Mouse (Mus musculus) MEL (cell line): ENCODE measurements around the gene Adamts4. TPM values are rescaled to one million over a fixed set of nuclear protein-coding genes. Genes with fewer than 3 reads are reported as not detected.

Source experiments
- DNase-seq: peaks from one replicate; pipeline ENCODE4 v3.0.0; 2011; ENCODE audit warnings: low read depth, low spot score
- H3K27ac ChIP-seq: 2 replicates; pipeline ENCODE4 v1.5.1; 2012; ENCODE audit warnings: low read depth, mild to moderate bottlenecking, control low read depth, low read length, moderate library complexity; ENCODE audit not compliant: control insufficient read depth
- H3K27me3 ChIP-seq, 2 experiments: fragments of 150-350 bp in 1 of 2; sonication (generic) in 1 of 2; 2 replicates each; pipeline ENCODE4 v1.6.1; 2012; ENCODE audit warnings: low read length in 2 of 2, mild to moderate bottlenecking in 2 of 2, improper control_type of control experiment in 1 of 2, moderate library complexity in 1 of 2; ENCODE audit not compliant: insufficient read depth in 2 of 2, control insufficient read depth in 1 of 2
- H3K36me3 ChIP-seq, 2 experiments: 2 replicates each; pipeline ENCODE4 v1.6.1; 2012 to 2014; ENCODE audit warnings: low read length in 2 of 2, improper control_type of control experiment in 1 of 2, inconsistent platforms in 1 of 2, mild to moderate bottlenecking in 1 of 2; ENCODE audit not compliant: insufficient read depth in 2 of 2, control insufficient read depth in 1 of 2
- H3K4me1 ChIP-seq, 2 experiments: fragments of 150-350 bp in 1 of 2; sonication (generic) in 1 of 2; 2 replicates each; pipeline ENCODE4 v1.6.1; 2012; ENCODE audit warnings: low read length in 2 of 2, improper control_type of control experiment in 1 of 2, mild to moderate bottlenecking in 1 of 2; ENCODE audit not compliant: insufficient read depth in 2 of 2, control insufficient read depth in 1 of 2
- H3K4me3 ChIP-seq, 2 experiments: fragments of 150-350 bp in 1 of 2; sonication (generic) in 1 of 2; 2 replicates each; pipeline ENCODE4 v1.5.1; 2012; ENCODE audit warnings: low read depth in 2 of 2, low read length in 2 of 2, mild to moderate bottlenecking in 2 of 2, moderate library complexity in 2 of 2, control low read depth in 1 of 2, improper control_type of control experiment in 1 of 2; ENCODE audit not compliant: control insufficient read depth in 1 of 2, insufficient read depth in 1 of 2
- H3K79me2 ChIP-seq: 2 replicates; pipeline ENCODE4 v1.6.1; 2012; ENCODE audit warnings: mild to moderate bottlenecking, low read length, moderate library complexity; ENCODE audit not compliant: control insufficient read depth, poor library complexity, insufficient read depth
- H3K9ac ChIP-seq: 2 replicates; pipeline ENCODE4 v1.6.1; 2012; ENCODE audit warnings: low read depth, mild to moderate bottlenecking, control low read depth, low read length, moderate library complexity; ENCODE audit not compliant: control insufficient read depth, poor library complexity, severe bottlenecking
- H3K9me3 ChIP-seq: fragments of 150-350 bp; sonication (generic); replicated peaks from 2 replicates; pipeline ENCODE4 v1.6.1; 2012; ENCODE audit warnings: mild to moderate bottlenecking, low read length, improper control_type of control experiment, moderate library complexity; ENCODE audit not compliant: insufficient read depth
- BHLHE40 ChIP-seq: IDR thresholded peaks from 2 replicates; pipeline ENCODE4 v1.6.1; 2012; ENCODE audit warnings: low read depth, mild to moderate bottlenecking, inconsistent platforms, low read length, improper control_type of control experiment, borderline replicate concordance
- CHD2 ChIP-seq: IDR thresholded peaks from 2 replicates; pipeline ENCODE4 v1.6.1; 2011; ENCODE audit warnings: low read length, improper control_type of control experiment
- EP300 ChIP-seq, 2 experiments: IDR thresholded peaks; 2 replicates each; pipeline ENCODE4 v1.6.1; 2011; ENCODE audit warnings: improper control_type of control experiment in 2 of 2, low read length in 2 of 2, low read depth in 1 of 2, mild to moderate bottlenecking in 1 of 2
- KAT2A ChIP-seq: conservative IDR thresholded peaks from 2 replicates; pipeline ENCODE4 v1.6.1; 2012; ENCODE audit warnings: low read depth, low read length, improper control_type of control experiment, inconsistent platforms
- MAZ ChIP-seq: IDR thresholded peaks from 2 replicates; pipeline ENCODE4 v1.6.1; 2012; ENCODE audit warnings: low read depth, mild to moderate bottlenecking, inconsistent platforms, low read length, improper control_type of control experiment
- MXI1 ChIP-seq: IDR thresholded peaks from 2 replicates; pipeline ENCODE4 v1.6.1; 2011; ENCODE audit warnings: mild to moderate bottlenecking, low read depth, low read length, improper control_type of control experiment
- MYB ChIP-seq: IDR thresholded peaks from 2 replicates; pipeline ENCODE4 v1.6.1; 2011; ENCODE audit warnings: mild to moderate bottlenecking, low read depth, low read length, improper control_type of control experiment
- NRF1 ChIP-seq: IDR thresholded peaks from 2 replicates; pipeline ENCODE4 v1.6.1; 2014; ENCODE audit warnings: low read depth, mild to moderate bottlenecking, inconsistent platforms, low read length, improper control_type of control experiment, moderate library complexity; ENCODE audit not compliant: poor library complexity, insufficient read depth, severe bottlenecking
- POLR2A ChIP-seq, 2 experiments: IDR thresholded peaks; 2 replicates each; pipeline ENCODE4 v1.6.1; 2011 to 2012; ENCODE audit warnings: low read length in 2 of 2, mild to moderate bottlenecking in 2 of 2, control low read depth in 1 of 2, improper control_type of control experiment in 1 of 2, low read depth in 1 of 2, moderate library complexity in 1 of 2; ENCODE audit not compliant: control insufficient read depth in 1 of 2, insufficient read depth in 1 of 2, poor library complexity in 1 of 2
- POLR2AphosphoS2 ChIP-seq: IDR thresholded peaks from 2 replicates; pipeline ENCODE4 v1.6.1; 2011; ENCODE audit warnings: low read length, improper control_type of control experiment
- RCOR1 ChIP-seq: IDR thresholded peaks from 2 replicates; pipeline ENCODE4 v1.6.1; 2012; ENCODE audit warnings: low read depth, mild to moderate bottlenecking, inconsistent platforms, low read length, improper control_type of control experiment
- TCF12 ChIP-seq: IDR thresholded peaks from 2 replicates; pipeline ENCODE4 v1.6.1; 2014; ENCODE audit warnings: low read depth, mild to moderate bottlenecking, inconsistent platforms, low read length, improper control_type of control experiment, moderate library complexity
- USF1 ChIP-seq: IDR thresholded peaks from 2 replicates; pipeline ENCODE4 v1.6.1; 2014; ENCODE audit warnings: low read depth, mild to moderate bottlenecking, inconsistent platforms, low read length, improper control_type of control experiment, moderate library complexity
- USF2 ChIP-seq, 2 experiments: IDR thresholded peaks; 2 replicates each; pipeline ENCODE4 v1.6.1; 2011 to 2012; ENCODE audit warnings: improper control_type of control experiment in 2 of 2, low read length in 2 of 2, borderline replicate concordance in 1 of 2, inconsistent platforms in 1 of 2, low read depth in 1 of 2, mild to moderate bottlenecking in 1 of 2; ENCODE audit not compliant: insufficient read depth in 1 of 2
- ZC3H11A ChIP-seq: IDR thresholded peaks from 2 replicates; pipeline ENCODE4 v1.6.1; 2012; ENCODE audit warnings: low read depth, mild to moderate bottlenecking, inconsistent platforms, low read length, improper control_type of control experiment
- ZMIZ1 ChIP-seq: IDR thresholded peaks from 2 replicates; pipeline ENCODE4 v1.6.1; 2012; ENCODE audit warnings: low read depth, mild to moderate bottlenecking, inconsistent platforms, low read length, improper control_type of control experiment, moderate library complexity
- ZNF384 ChIP-seq: IDR thresholded peaks from 2 replicates; pipeline ENCODE4 v1.6.1; 2012; ENCODE audit warnings: low read depth, mild to moderate bottlenecking, inconsistent platforms, low read length, improper control_type of control experiment
- polyA plus RNA-seq, 2 experiments: library from polyadenylated mRNA; stranded (reverse) in 1 of 2; unstranded in 1 of 2; fragments of >175 nt in 1 of 2; fragments of >200 nt in 1 of 2; gene quantifications; 2 replicates each; pipeline versions ENCODE4 v1.2.1 to v1.2.4; 2012; ENCODE audit warnings: low replicate concordance in 2 of 2, low read depth in 1 of 2; ENCODE audit not compliant: insufficient read length in 2 of 2, insufficient read depth in 1 of 2, missing spikeins in 1 of 2
- total RNA-seq: library from RNA; depleted of rRNA; stranded (reverse); fragments of 300-350 nt; gene quantifications from 2 replicates; pipeline ENCODE4 v1.2.3, GENCODE M21; 2012

Adamts4 gene
- total and polyA plus RNA-seq, 3 experiments = 0.03 TPM; not detected in 2

GRCm38 (mm10) chr1:171275144-171275734 is 25.0 kb downstream of the Adamts4 start:
- Histone ChIP-seq H3K9ac (no peak overlapping the region), H3K4me3 (no peak overlapping the region), H3K27ac (no peak overlapping the region), H3K4me1 (peaks cover 10 to 18% of the 10 kb centered on the region in 2 experiments), H3K36me3 (peaks cover 1 to 19% of the 10 kb centered on the region in 2 experiments), H3K27me3 (no peaks in the 10 kb centered on the region), H3K9me3 (no peaks in the 10 kb centered on the region), H3K79me2 (peaks cover 2% of the 10 kb centered on the region; the same call in 1 of the 2 replicates)
- no peak for TF ChIP-seq TCF12
- DNase-seq = no peak

DNA sequence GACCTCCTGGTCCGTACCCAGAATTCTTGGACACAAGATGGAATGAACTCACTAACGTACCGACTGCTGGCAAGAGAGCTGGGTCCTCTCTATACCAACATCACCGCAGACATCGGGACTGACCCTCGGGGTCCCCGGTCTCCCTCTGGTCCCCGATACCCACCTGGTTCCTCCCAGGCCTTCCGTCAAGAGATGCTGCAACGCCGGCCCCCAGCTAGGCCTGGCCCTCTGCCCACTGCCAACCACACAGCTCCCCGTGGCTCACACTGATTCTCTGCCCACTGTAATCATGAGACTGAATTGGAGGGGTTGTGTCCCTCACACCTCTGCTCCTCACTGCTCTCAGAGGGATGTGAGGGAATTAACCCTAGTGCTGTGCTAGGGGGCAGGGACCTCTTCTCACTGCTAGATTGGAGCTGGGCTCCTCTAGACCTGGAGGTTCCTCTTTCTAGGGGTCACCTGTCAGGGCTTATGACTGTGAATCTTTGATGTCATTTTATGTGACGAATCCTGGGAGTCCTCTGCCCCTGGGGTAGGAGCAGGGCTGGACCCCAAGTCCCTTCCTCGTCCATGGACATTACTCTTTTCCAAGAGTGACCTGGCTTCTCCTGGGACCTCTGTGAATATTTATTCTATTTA is 26.0 kb downstream of the Adamts4 start:
- peaks cover 8 to 19% of the 10 kb centered on the region in 2 experiments for H3K4me1 ChIP-seq
- no peak overlapping the region for H3K4me3 ChIP-seq
- peaks cover 1 to 19% of the 10 kb centered on the region in 2 experiments for H3K36me3 ChIP-seq

GRCm38 (mm10) chr1:171277736-171278135 is 27.5 kb downstream of the Adamts4 start:
- Histone ChIP-seq H3K4me3 (no peak overlapping the region), H3K79me2 (peaks cover 4% of the 10 kb centered on the region; the same call in 1 of the 2 replicates), H3K9me3 (no peaks in the 10 kb centered on the region), H3K4me1 (peaks cover 0 to 10% of the 10 kb centered on the region in 2 experiments; a peak in 1 of 4 replicates), H3K9ac (no peak overlapping the region), H3K27ac (no peak overlapping the region), H3K27me3 (no peaks in the 10 kb centered on the region)
- no peak for DNase-seq
- TF ChIP-seq ZNF384 = no peak
- no peak for TF ChIP-seq KAT2A
- TF ChIP-seq EP300 (IDR thresholded peaks at IDR 0.05; ENCODE audit: low read depth in 1 of 2, low read length in 2 of 2) = no peak
- TF ChIP-seq TCF12 = no peak
- TF ChIP-seq ZC3H11A = no peak
- no peak for TF ChIP-seq BHLHE40
- no peak for TF ChIP-seq RCOR1
- TF ChIP-seq MAZ = no peak
- no peak for TF ChIP-seq MXI1
- TF ChIP-seq CHD2 = no peak
- no peak for TF ChIP-seq MYB
- TF ChIP-seq, all 39 proteins: peak for 0
- H3K36me3 ChIP-seq = peaks cover 1 to 13% of the 10 kb centered on the region in 2 experiments

More for the DNA sequence above, 26.0 kb downstream of the Adamts4 start:
- H3K9ac ChIP-seq = no peak overlapping the region
- no peaks in the 10 kb centered on the region for H3K27me3 ChIP-seq
- TF ChIP-seq MAZ (no peak), USF1 (peak; percentile 82), NRF1 (no peak), POLR2AphosphoS2 (peak; percentile 35; the same call in 1 of the 2 replicates), USF2 (IDR thresholded peaks at IDR 0.05; ENCODE audit: borderline replicate concordance in 1 of 2, insufficient read depth in 1 of 2, low read depth in 1 of 2, low read length in 2 of 2) (0 out of 4 replicates have a peak, but pooled peaks of 1 of the 2 experiments have one; percentile 43), ZMIZ1 (peak; percentile 61; the same call in 1 of the 2 replicates), POLR2A (IDR thresholded peaks at IDR 0.05; ENCODE audit: control insufficient read depth in 1 of 2, insufficient read depth in 1 of 2, low read depth in 1 of 2, low read length in 2 of 2, poor library complexity in 1 of 2) (peak in 1 of 2 experiments; percentile 15; a peak in 1 of 4 replicates)
- peaks cover 4% of the 10 kb centered on the region; the same call in 1 of the 2 replicates for H3K79me2 ChIP-seq
- H3K27ac ChIP-seq = no peak overlapping the region
- H3K9me3 ChIP-seq = no peaks in the 10 kb centered on the region
- DNase-seq = peak; percentile 53
